Mouse (Mus musculus): Measurements from ENCODE around the gene Klk1b3.
"Not testable (repeated sequence)": the region's sequence is repeated elsewhere in the genome, so short reads cannot be mapped to it uniquely, and the experiment has no call there.

Gene Klk1b3

GRCm38 (mm10) chr7:44197891-44198290 is at the start of gene Klk1b3:
Gene Klk1b3 (plus strand): TSS chr7:44198191.
- DNase-seq (ENCODE audit: low read depth), result no peak

- no peak for DNase-seq (ENCODE audit: low read depth)
Measured at GRCm38 (mm10) chr7:44179299-44180045, 18.5 kb upstream of the Klk1b3 start.

DNA sequence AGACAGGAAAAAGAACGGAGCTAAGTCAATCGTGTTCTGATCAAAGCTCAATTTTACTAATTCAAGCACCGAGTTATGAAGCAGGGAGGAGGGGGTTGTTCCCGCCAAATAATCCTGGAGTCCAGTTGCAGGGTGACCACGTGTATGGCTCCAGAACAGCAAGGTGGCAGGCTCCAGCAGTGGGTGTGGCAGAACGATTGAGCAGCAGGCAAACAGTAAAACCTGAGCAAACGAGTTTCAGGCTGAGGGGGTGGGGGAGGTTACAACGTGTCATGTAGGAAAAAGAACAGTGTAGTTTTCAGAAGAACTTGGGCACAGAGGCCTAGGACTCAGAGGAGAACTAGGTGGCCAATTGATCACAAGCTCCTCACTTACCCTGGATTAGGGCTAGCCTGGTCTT is 11.5 kb upstream of the Klk1b3 start:
- not testable (repeated sequence) for DNase-seq (ENCODE audit: low read depth)

GRCm38 (mm10) chr7:44187936-44188335 is 10.1 kb upstream of the Klk1b3 start, which contains the start of gene Klk1b24:
Gene Klk1b24 (plus strand): TSS chr7:44188236.
- not testable (repeated sequence) for DNase-seq (ENCODE audit: low read depth)

- not testable (repeated sequence) for DNase-seq (ENCODE audit: low read depth)
Measured at GRCm38 (mm10) chr7:44193466-44193865, 4.5 kb upstream of the Klk1b3 start.

DNA sequence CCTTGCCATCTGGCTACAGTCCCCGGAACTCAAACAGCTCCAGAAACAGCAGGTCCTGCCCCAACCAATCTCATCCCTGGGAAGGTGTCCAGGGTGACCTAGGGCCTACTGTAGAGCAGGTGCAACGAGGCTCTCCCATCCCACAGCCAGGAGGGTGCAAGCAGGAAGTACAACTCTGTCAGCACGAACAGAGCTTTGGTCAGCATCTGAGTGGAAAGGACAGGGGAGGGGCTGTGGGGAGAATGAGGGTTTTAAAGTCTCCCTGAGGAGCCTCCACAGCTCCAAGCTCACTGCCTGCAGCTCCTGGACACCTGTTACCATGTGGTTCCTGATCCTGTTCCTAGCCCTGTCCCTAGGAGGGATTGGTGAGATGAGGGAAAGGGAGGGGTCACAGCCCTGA is 9.1 kb downstream of the Klk1b3 start, which contains the start of gene Klk1b4:
Klk1b4 (plus strand) TSS at position 301 of the 400 bp plus-strand sequence.
- not testable (repeated sequence) for DNase-seq (ENCODE audit: low read depth)

- no peak for DNase-seq (ENCODE audit: low read depth)
Measured at GRCm38 (mm10) chr7:44208307-44208706, 10.3 kb downstream of the Klk1b3 start.

GRCm38 (mm10) chr7:44215645-44216044 is 17.7 kb downstream of the Klk1b3 start, which contains the start of gene Klk1b5:
Gene Klk1b5 (plus strand): TSS chr7:44215945.
- no peak for DNase-seq (ENCODE audit: low read depth)

GRCm38 (mm10) chr7:44221601-44222000 is 23.6 kb downstream of the Klk1b3 start:
- DNase-seq (ENCODE audit: low read depth), result not testable (repeated sequence)

- not testable (repeated sequence) for DNase-seq (ENCODE audit: low read depth)
Measured at GRCm38 (mm10) chr7:44222335-44222734, 24.3 kb downstream of the Klk1b3 start.

- no peak for DNase-seq (ENCODE audit: low read depth)
Measured at GRCm38 (mm10) chr7:44225076-44225475, 27.1 kb downstream of the Klk1b3 start, which contains the start of gene Klk1. Gene Klk1 (plus strand): TSS chr7:44225360.

GRCm38 (mm10) chr7:44235909-44236308 is 37.9 kb downstream of the Klk1b3 start, which contains the start of gene Gm36864:
Gene Gm36864 (plus strand): TSS chr7:44236177.
- DNase-seq (ENCODE audit: low read depth), result no peak

DNA sequence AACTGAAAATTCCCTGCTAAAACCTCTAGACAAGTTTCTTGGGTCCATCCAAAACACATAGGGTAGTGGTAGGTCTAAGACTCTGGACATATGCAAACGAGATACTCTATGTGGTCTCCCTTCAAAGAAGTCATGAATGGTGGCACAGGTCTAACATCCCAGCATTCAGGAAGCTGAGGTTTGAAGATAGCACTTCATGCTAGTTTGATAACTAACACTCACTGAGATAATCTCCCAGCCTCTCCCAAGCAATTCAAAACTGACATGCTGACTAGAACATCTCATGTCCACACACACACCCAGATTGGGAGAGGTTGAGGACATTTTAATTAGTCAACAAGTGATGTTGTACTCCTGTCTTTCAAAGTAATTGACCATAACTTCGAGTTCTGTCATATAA is 41.9 kb downstream of the Klk1b3 start:
- peak; percentile 25 for DNase-seq (ENCODE audit: low read depth)

- no peak for DNase-seq (ENCODE audit: low read depth)
Measured at GRCm38 (mm10) chr7:44240712-44241111, 42.7 kb downstream of the Klk1b3 start.

DNA sequence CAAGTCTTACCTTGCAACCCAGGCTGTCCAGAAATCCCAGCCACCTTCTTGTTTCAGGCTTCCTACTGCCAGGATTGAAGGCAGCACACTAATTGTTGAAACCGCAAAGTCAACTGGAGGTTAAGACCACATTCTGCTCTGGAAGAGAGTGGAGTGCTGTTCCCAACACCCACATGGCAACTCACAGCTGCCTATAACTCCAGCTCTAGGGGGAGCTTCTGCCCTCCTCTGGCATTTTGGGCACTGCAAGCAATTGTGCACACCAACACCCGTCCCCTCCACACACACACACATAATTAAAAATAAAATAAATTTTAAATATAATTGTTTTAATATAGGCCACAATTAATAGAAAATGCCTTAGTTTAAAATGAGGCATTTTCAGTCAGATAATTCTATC is 43.2 kb downstream of the Klk1b3 start:
- peak; percentile 11 for DNase-seq (ENCODE audit: low read depth)

DNA sequence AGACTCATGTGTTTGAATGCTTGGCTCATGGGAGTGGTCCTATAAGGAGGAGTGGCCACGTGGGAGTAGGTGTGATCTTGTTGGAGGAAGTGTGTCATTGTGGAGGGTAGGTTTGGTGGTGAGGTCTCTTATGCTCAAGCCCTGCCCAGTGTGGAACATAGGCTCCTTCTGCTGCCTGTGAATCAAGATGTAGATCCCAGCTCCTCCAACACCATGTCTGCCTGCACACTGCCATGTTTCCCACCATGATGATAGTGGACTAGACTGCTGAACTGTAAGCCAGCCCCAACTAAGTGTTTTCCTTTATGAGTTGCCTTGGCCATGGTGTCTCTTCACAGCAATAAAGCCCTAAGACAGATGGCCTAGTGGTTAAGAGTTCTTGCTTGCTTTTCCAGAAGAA is 46.1 kb downstream of the Klk1b3 start:
- DNase-seq (ENCODE audit: low read depth), result no peak

DNA sequence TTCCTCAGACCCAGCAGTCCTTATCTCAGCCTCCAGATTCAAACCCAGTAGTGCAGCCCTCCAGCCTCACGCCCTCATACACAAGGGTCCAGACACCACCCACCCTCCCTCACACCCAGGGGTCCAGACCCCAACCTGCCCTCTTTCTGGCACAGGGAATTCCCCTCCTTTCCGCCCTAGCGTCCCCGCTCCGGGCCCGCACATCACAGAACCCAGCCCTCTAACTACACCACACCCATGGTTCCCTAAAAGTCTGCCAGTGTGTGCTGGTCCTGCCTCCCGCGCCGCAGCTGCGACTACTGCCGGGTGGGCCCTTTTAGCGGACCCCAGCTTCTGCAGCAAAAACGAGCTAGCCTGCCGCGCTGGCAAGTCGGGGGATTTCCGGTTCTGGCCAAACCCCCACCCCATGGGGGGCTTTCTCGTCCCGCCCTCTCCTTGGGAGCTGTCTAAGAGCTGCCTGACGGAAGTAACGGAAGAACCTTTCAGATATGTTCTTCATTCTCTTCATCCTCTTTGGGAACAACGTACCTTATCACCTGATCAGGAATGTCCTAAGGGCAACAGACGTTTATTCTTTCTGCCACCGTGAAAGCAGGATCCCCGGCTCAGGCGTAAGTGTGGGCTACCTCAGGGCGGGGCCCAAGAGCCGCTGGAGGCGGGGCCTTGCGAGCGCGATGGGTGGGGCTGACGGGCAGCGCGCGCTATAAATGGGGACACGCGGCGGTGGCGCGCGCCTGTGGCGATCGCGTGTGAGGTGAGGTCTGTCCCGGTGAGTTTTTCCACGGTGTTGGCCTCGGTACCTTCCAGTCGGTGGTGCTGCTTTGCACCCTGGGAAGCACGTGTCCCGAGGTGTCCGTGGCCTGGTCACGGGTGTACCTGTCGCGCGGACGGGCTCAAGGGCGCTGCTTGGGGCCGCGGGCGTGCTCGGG is 48.3 kb downstream of the Klk1b3 start, which contains the start of the genes 1700028J19Rik and 2410002F23Rik:
1700028J19Rik (minus strand) TSS at position 641 of the 929 bp plus-strand sequence.
2410002F23Rik (plus strand) TSS at position 668 of the 929 bp plus-strand sequence.
- peak; percentile 92 for DNase-seq (ENCODE audit: low read depth)

DNA sequence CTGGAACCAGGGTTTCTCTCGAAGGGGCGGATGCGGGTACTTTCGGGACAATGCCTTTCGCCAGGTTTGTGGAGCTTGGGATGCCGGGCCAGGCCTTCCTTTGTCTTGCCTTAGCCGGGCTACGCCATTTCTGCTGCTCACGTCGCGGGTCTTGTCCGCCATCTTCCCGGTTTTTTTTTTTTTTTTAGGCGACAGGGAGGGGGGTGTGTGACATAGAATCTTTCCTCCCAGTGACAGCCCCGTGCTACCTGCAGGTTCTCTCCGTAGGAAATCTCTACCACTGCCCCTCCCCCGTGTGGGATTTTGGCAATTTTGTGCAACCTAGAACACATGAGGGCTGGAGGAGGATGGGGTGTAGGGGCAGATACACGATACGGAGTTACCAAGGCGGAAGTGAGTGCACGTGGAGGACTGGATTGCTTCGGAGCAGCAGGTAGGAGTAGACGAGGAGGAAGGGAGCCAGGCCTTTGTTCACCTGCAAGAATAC is 49.0 kb downstream of the Klk1b3 start:
- peak; percentile 80 for DNase-seq (ENCODE audit: low read depth)

GRCm38 (mm10) chr7:44247971-44248370 is 50.0 kb downstream of the Klk1b3 start:
- no peak for DNase-seq (ENCODE audit: low read depth)

- no peak for DNase-seq (ENCODE audit: low read depth)
Measured at GRCm38 (mm10) chr7:44249248-44249647, 51.3 kb downstream of the Klk1b3 start.

- DNase-seq (ENCODE audit: low read depth), result not testable (repeated sequence)
Measured at GRCm38 (mm10) chr7:44250732-44251275, 52.8 kb downstream of the Klk1b3 start.

All from 416B (cell line).